Mouse (Mus musculus) hindbrain, postnatal 0 days (tissue): ENCODE results near the gene Aicda. TPM values are rescaled to one million over a fixed set of nuclear protein-coding genes. Genes with fewer than 3 reads are reported as not detected.

ENCODE experiments used
- ATAC-seq: fragments of 200-750 bp; cut with Nextera tagmentation; 2 replicates; pipeline ENCODE4 v1.8.0; 2017; ENCODE audit warnings: mild to moderate bottlenecking, moderate TSS enrichment, moderate library complexity
- DNase-seq: peaks from one replicate; pipeline ENCODE4 v3.0.0-alpha.2; 2015; ENCODE audit warnings: low spot score
- H3K27ac ChIP-seq: fragments of 300-500 bp; sonication (generic); 2 replicates; pipeline ENCODE4 v1.5.1; 2014; ENCODE audit warnings: mild to moderate bottlenecking
- H3K27me3 ChIP-seq: fragments of 300-500 bp; sonication (generic); 2 replicates; pipeline ENCODE4 v1.6.1; 2014; ENCODE audit warnings: low read length, mixed read lengths; ENCODE audit not compliant: insufficient read depth
- H3K36me3 ChIP-seq: fragments of 300-500 bp; sonication (generic); 2 replicates; pipeline ENCODE4 v1.6.1; 2014; ENCODE audit warnings: low read length, mixed read lengths; ENCODE audit not compliant: insufficient read depth
- H3K4me1 ChIP-seq: fragments of 300-500 bp; sonication (generic); 2 replicates; pipeline ENCODE4 v1.6.1; 2014; ENCODE audit warnings: antibody characterized with exemption, low read length, mixed read lengths; ENCODE audit not compliant: insufficient read depth
- H3K4me2 ChIP-seq: fragments of 300-500 bp; sonication (generic); 2 replicates; pipeline ENCODE4 v1.6.1; 2014; ENCODE audit warnings: low read depth, mild to moderate bottlenecking, low read length, moderate library complexity, mixed read lengths
- H3K4me3 ChIP-seq: fragments of 300-500 bp; sonication (generic); 2 replicates; pipeline ENCODE4 v1.5.1; 2014; ENCODE audit warnings: low read length
- H3K9ac ChIP-seq: fragments of 300-500 bp; sonication (generic); replicated peaks from 2 replicates; pipeline ENCODE4 v1.6.1; 2014; ENCODE audit warnings: mild to moderate bottlenecking, low read length, moderate library complexity, mixed read lengths
- H3K9me3 ChIP-seq: fragments of 300-500 bp; sonication (generic); 2 replicates; pipeline ENCODE4 v1.6.1; 2016; ENCODE audit warnings: low read length, mixed read lengths
- CTCF ChIP-seq: IDR thresholded peaks from 2 replicates; pipeline ENCODE4 v1.5.1; 2016; ENCODE audit warnings: antibody characterized with exemption, control low read depth, low read depth
- WGBS: fragments of 180-500 bp; shearing (Covaris S2); extraction: QIAGEN DNeasy Blood & Tissue Kit; methylation state at CpG from one replicate; pipeline ENCODE4 v1.1.7; 2014; 5-methylcytosine and 5-hydroxymethylcytosine counted together
- polyA plus RNA-seq: library from polyadenylated mRNA; unstranded; fragments of >200 nt; fragmentation: Nextera tagmentation; extraction: Ambion mirVana; gene quantifications from 2 replicates; pipeline ENCODE4 v1.2.1, GENCODE M21; 2015
- total RNA-seq: library from RNA; depleted of rRNA; stranded (reverse); fragments of >200 nt; gene quantifications from 2 replicates; pipeline ENCODE4 v1.2.3, GENCODE M21; 2014

The Aicda gene
- total and polyA plus RNA-seq, 2 experiments from 2014 or later: 0.38 to 1.9 TPM

DNA sequence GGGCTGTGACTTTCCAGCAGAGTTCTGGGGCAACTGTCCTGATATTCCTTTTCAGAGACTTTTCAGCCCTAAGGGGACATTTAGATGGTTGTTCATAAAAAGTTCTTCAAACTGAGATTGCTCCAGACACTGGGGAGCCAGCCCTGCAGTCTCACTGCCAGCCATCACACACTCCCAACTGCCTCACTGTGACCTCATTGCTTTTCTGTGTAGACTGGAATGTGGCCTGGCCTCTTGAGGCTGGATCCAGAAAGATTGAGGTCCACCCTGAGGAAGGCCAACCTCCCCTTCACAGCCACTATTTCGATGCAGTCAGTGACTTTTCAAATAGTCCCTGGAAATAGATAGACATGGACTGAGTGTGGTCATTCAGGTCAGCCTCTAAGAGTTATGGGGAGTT lies 35.9 kb upstream of the Aicda start:
- 71% methylated on average over 1 of the region's 1 CpGs for WGBS
- Histone ChIP-seq H3K9me3 (no peaks in the 10 kb centered on the region), H3K36me3 (no peaks in the 10 kb centered on the region), H3K4me2 (no peak overlapping the region), H3K4me3 (no peak overlapping the region), H3K9ac (no peak overlapping the region), H3K27me3 (no peaks in the 10 kb centered on the region), H3K27ac (no peak overlapping the region), H3K4me1 (no peaks in the 10 kb centered on the region)
- TF ChIP-seq CTCF: no peak
- ATAC-seq: no peak
- no peak for DNase-seq

DNA sequence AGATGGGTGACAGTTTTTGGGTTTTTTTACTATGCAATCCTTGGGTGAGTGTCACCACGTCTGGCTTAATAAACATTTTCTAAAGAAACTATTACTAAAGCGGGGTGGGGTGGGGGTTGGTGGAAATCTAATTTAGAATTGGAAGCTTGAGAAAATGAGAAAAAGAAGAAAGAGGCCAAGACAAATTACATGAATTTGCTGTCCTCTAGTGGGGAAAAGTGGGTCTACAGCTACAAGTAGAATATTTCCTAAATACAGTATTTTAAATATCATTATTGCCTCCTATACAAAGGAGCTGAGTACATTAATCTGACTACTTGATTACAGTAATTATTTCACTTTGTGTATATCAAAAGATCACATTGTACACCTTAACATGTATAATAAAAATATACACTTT lies 34.2 kb upstream of the Aicda start:
- H3K4me2 ChIP-seq: no peak overlapping the region
- H3K9ac ChIP-seq: no peak overlapping the region
- no peaks in the 10 kb centered on the region for H3K9me3 ChIP-seq
- peak; percentile 79 for TF ChIP-seq CTCF
- WGBS: 46% methylated on average over 2 of the region's 2 CpGs
- H3K4me3 ChIP-seq: no peak overlapping the region
- DNase-seq (peak; percentile 70), ATAC-seq (no peak)
- H3K36me3 ChIP-seq: no peaks in the 10 kb centered on the region
- no peaks in the 10 kb centered on the region for H3K27me3 ChIP-seq
- H3K4me1 ChIP-seq: no peaks in the 10 kb centered on the region
- no peak overlapping the region for H3K27ac ChIP-seq

DNA sequence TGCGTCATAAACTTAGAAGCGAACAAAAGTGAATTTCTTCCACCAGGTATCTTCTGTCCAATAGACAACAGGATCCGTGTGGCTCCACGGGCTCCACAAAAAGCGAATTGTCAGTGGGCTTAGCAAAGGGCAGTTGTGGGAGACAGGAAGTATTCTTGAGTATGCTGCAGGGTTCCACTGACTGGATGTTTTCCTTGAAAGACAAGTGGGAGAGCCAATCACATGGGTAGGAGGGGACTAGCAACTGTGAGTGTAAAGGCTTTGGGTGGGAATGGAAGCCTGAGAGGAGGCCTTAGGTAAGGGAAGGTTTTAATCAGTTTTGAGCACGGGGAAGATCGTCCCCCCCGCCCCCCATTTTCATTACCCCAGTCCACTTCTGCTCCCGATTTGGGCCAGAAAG lies 31.0 kb upstream of the Aicda start:
- Histone ChIP-seq H3K4me3 (no peak overlapping the region), H3K4me1 (no peaks in the 10 kb centered on the region), H3K36me3 (no peaks in the 10 kb centered on the region), H3K27me3 (no peaks in the 10 kb centered on the region), H3K9me3 (no peaks in the 10 kb centered on the region), H3K27ac (no peak overlapping the region), H3K4me2 (no peak overlapping the region), H3K9ac (no peak overlapping the region)
- 73% methylated on average over 9 of the region's 9 CpGs for WGBS
- DNase-seq (peak; percentile 62), ATAC-seq (peak; percentile 80)
- no peak for TF ChIP-seq CTCF

DNA sequence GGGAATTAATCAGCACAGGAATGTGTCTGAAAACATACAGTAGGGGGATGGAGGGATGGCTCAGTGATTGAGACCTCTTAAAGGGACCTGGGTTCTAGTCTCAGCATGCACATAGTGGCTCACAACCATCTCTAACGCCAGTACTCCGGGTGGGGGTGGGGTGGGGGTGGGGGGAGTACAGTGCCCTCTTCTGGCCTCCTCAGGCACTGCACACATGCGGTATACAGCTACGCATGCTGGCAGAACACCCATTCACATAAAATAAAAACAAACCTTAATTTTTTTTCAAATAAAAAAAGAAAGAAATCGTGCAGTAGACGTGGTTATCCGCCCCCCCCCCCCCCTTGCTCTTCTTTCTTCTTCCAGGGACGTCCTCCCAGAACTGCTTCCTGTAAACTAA lies 30.3 kb upstream of the Aicda start:
- no peak for TF ChIP-seq CTCF
- Histone ChIP-seq H3K4me3 (no peak overlapping the region), H3K27me3 (no peaks in the 10 kb centered on the region), H3K4me1 (no peaks in the 10 kb centered on the region), H3K9ac (no peak overlapping the region), H3K36me3 (no peaks in the 10 kb centered on the region), H3K9me3 (no peaks in the 10 kb centered on the region), H3K4me2 (no peak overlapping the region), H3K27ac (no peak overlapping the region)
- ATAC-seq (no peak), DNase-seq (no peak)
- 87% methylated on average over 8 of the region's 8 CpGs for WGBS

DNA sequence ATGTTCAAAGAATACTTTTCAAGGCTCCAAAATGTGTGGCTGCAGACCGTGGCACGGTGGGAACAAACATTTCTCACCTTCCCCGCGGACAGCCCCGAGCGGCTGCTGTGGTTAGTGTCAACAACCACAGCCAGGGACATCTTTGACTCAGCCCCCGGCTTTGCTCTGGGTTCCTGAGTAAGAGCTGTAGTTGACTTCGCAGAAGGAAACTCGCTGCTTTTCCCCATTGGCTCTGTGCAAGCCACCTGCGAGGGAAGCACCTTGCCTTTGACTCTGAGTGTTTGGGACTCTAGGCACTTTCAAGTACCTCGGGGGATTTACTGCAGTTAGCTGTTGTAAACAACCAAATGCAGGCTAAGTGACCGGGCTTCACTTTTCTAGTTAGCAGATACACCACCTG lies 26.0 kb upstream of the Aicda start:
- H3K36me3 ChIP-seq: no peaks in the 10 kb centered on the region
- WGBS: 71% methylated on average over 12 of the region's 12 CpGs
- TF ChIP-seq CTCF: no peak
- no peaks in the 10 kb centered on the region for H3K27me3 ChIP-seq
- no peak for DNase-seq
- H3K9me3 ChIP-seq: no peaks in the 10 kb centered on the region
- no peak overlapping the region for H3K4me3 ChIP-seq
- H3K9ac ChIP-seq: no peak overlapping the region
- H3K27ac ChIP-seq: no peak overlapping the region
- H3K4me1 ChIP-seq: no peaks in the 10 kb centered on the region
- no peak overlapping the region for H3K4me2 ChIP-seq
- ATAC-seq: no peak

DNA sequence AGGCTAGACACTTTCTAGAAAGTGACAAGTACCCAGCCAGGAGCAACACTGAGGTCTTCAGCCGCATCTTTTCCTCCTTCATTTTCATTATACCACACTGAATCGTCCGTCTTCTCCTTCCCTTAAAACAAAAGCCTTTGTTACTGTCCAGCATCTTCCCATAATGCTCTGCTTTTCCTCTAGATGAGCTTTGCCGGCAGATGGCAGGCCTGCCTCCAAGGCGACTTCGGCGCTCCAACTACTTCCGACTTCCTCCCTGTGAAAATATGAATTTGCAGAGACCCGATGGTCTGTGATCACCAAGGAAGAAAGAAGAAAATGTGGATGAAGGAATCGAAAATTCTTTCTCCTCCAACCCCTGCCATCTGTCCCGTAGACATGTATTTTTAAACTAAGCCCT lies 25.5 kb upstream of the Aicda start:
- no peak for TF ChIP-seq CTCF
- Histone ChIP-seq H3K4me3 (no peak overlapping the region), H3K27ac (no peak overlapping the region), H3K36me3 (no peaks in the 10 kb centered on the region), H3K27me3 (no peaks in the 10 kb centered on the region), H3K9me3 (no peaks in the 10 kb centered on the region), H3K4me1 (no peaks in the 10 kb centered on the region), H3K9ac (no peak overlapping the region), H3K4me2 (no peak overlapping the region)
- ATAC-seq (no peak), DNase-seq (no peak)
- WGBS: 74% methylated on average over 11 of the region's 11 CpGs

DNA sequence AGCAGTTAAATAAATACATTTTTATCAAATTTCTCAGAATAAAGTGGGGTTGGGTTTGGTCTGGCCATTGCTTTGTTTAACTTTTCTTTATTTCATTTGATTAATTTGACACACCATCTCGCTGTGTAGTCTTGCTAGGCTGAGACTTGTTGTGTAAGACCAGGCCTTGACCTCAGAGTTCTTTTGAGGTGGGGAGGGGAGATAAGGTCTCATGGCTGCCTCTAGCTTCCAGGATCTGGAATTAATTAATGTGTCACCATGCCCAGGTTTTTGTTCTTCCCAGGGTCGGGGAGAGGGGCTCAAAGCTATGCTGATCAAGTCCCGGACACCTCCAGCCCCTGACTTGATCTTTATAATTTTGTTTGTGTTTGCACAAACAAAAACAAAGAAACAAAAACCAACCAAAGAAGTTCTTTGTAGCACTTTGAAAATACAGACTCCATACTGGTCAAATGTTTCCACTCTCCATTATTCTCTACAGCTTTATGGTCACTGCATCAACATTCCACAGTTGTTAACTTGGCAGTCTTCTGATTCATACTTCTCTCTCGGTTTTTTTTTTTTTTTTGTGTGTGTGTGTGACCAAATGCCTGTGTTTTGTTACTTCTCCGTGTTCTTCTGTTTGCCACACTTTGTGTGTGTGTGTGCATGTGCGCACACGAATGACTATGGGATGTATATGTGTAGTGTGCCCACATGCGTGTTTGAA lies 22.0 kb upstream of the Aicda start:
- ATAC-seq: no peak
- WGBS: 72% methylated on average over 8 of the region's 8 CpGs
- TF ChIP-seq CTCF: no peak

More for the DNA sequence above, 22.0 kb upstream of the Aicda start:
- no peak for DNase-seq
- Histone ChIP-seq H3K4me1 (no peaks in the 10 kb centered on the region), H3K36me3 (no peaks in the 10 kb centered on the region), H3K4me2 (no peak overlapping the region), H3K27ac (no peak overlapping the region), H3K9ac (no peak overlapping the region), H3K27me3 (no peaks in the 10 kb centered on the region), H3K4me3 (no peak overlapping the region), H3K9me3 (no peaks in the 10 kb centered on the region)
